ENCODE assay signal across 7 mouse cellular contexts in the genomic region with DNA sequence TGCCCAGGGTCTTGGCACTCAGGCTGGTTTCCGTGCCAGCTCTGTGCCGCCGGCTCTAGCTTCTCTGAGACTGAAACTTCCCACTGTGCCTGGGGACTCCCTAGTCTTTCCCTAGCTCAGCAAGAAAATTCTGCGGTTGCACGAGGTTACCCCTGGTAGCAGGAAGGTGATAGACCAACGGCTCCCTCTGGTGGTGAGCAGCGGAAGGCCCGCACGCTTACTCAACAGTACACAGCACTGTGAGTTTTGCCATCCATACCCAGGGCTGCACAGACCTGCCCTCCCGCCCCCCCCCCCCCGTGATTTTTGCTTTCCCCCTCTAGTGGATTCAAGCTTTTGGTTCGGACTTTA. TPM values are rescaled to one million over a fixed set of nuclear protein-coding genes. Genes with fewer than 3 reads are reported as not detected.
DNase-seq lines count a peak whose midpoint lies in the region; ATAC-seq and TF ChIP-seq lines count a peak whose summit lies in the region.

No protein-coding gene starts in this region.

- H3K27me3 ChIP-seq in intestine, postnatal 0 days (replicated peaks; ENCODE audit: control insufficient read depth, insufficient read depth, low read length), result no peaks in the 10 kb centered on the region
- no peaks in the 10 kb centered on the region for H3K27me3 ChIP-seq in limb, embryonic 10.5 days (ENCODE audit: low read depth, poor library complexity, severe bottlenecking)
- H3K27me3 ChIP-seq in midbrain, embryonic 12.5 days, result peaks cover 10% of the 10 kb centered on the region; the same call in 1 of the 2 replicates

- peak overlapping the region; percentile 31; the same call in 1 of the 2 replicates for H3K9ac ChIP-seq in intestine, postnatal 0 days (ENCODE audit: low read depth, low read length)
- no peak overlapping the region for H3K9ac ChIP-seq in midbrain, embryonic 12.5 days (replicated peaks)

- peak overlapping the region; percentile 87 for H3K27ac ChIP-seq in intestine, postnatal 0 days (ENCODE audit: low read depth, low read length)
- peak overlapping the region; percentile 39 for H3K27ac ChIP-seq in limb, embryonic 10.5 days
- no peak overlapping the region for H3K27ac ChIP-seq in midbrain, embryonic 12.5 days (replicated peaks)

- no peaks in the 10 kb centered on the region for H3K9me3 ChIP-seq in intestine, postnatal 0 days (ENCODE audit: control insufficient read depth)
- H3K9me3 ChIP-seq in limb, embryonic 10.5 days (replicated peaks), result no peaks in the 10 kb centered on the region
- no peaks in the 10 kb centered on the region for H3K9me3 ChIP-seq in midbrain, embryonic 12.5 days

- ATAC-seq in granulocyte monocyte progenitor cell, adult 5-6 weeks (replicated peaks; ENCODE audit: poor library complexity, severe bottlenecking), result peak; percentile 47
- ATAC-seq in intestine, postnatal 0 days, result peak; percentile 55
- ATAC-seq in midbrain, embryonic 12.5 days (ENCODE audit: low FRiP score, low read depth), result peak; percentile 77; the same call in 1 of the 2 replicates

- peak overlapping the region; percentile 55 for H3K4me2 ChIP-seq in intestine, postnatal 0 days (replicated peaks; ENCODE audit: low read depth)
- no peak overlapping the region for H3K4me2 ChIP-seq in midbrain, embryonic 12.5 days (replicated peaks)

- H3K4me1 ChIP-seq in intestine, postnatal 0 days (replicated peaks; ENCODE audit: control insufficient read depth, insufficient read depth, low read length), result peaks cover 34% of the 10 kb centered on the region
- H3K4me1 ChIP-seq in limb, embryonic 10.5 days, result peaks cover 58% of the 10 kb centered on the region
- H3K4me1 ChIP-seq in midbrain, embryonic 12.5 days, result peaks cover 26% of the 10 kb centered on the region

- WGBS in intestine, postnatal 0 days, result 2% methylated on average over 12 of the region's 12 CpGs
- WGBS in limb, embryonic 10.5 days, result 1% methylated on average over 12 of the region's 12 CpGs
- under 1% methylated on average over 11 of the region's 12 CpGs for WGBS in midbrain, embryonic 12.5 days

- no peaks in the 10 kb centered on the region for H3K36me3 ChIP-seq in intestine, postnatal 0 days (ENCODE audit: control insufficient read depth, insufficient read depth)
- H3K36me3 ChIP-seq in limb, embryonic 10.5 days, result no peaks in the 10 kb centered on the region
- H3K36me3 ChIP-seq in midbrain, embryonic 12.5 days, result no peaks in the 10 kb centered on the region

- TF ChIP-seq CTCF in intestine, postnatal 0 days (IDR thresholded peaks at IDR 0.05; ENCODE audit: low read depth), result peak; percentile 94

- DNase-seq in adrenal gland, adult 18-20 months (ENCODE audit: low spot score in 2 of 2), result peak; percentile 93 to 95
- DNase-seq in embryo, embryonic 11.5 days (ENCODE audit: low read depth, low spot score), result peak; percentile 84
- DNase-seq in limb, embryonic 10.5 days (ENCODE audit: low spot score), result peak; percentile 96
- DNase-seq in skeletal muscle tissue, adult 2 months (ENCODE audit: low read depth, low spot score), result peak; percentile 90

- 0 out of 2 replicates have a peak overlapping the region, but pooled peaks have one; percentile 5 for H3K4me3 ChIP-seq in intestine, postnatal 0 days (ENCODE audit: low read depth, low read length)
- 0 out of 2 replicates have a peak overlapping the region, but pooled peaks have one; percentile 4 for H3K4me3 ChIP-seq in limb, embryonic 10.5 days
- no peak overlapping the region for H3K4me3 ChIP-seq in midbrain, embryonic 12.5 days

RNA-seq across cellular contexts. Expression of gene Rplp0, which starts 20.6 kb away (rescaled TPM):
- 100 to 1,000 TPM; 706 to 758 TPM for total RNA-seq in adrenal gland, adult 18-20 months (2021)
- 2,324 and 2,796 TPM in 2 replicates for total RNA-seq in granulocyte monocyte progenitor cell, adult 5-6 weeks (2014; fragmentation: Nextera tagmentation)
- total RNA-seq in granulocyte monocyte progenitor cell, adult 5-6 weeks (2017), result 1,887 and 2,078 TPM in 2 replicates
- polyA plus RNA-seq in intestine, postnatal 0 days (2015; fragmentation: Nextera tagmentation; extraction: Ambion mirVana), result 832 and 868 TPM in 2 replicates
- polyA plus RNA-seq in limb, embryonic 10.5 days (2016; fragmentation: Nextera tagmentation; extraction: Ambion mirVana), result 1,442 and 1,757 TPM in 2 replicates
- polyA plus RNA-seq in midbrain, embryonic 12.5 days (2016; fragmentation: Nextera tagmentation; extraction: Ambion mirVana), result 863 and 871 TPM in 2 replicates

RNA-seq across cellular contexts. Expression of gene Gcn1l1, which starts 26.4 kb away (rescaled TPM):
- total RNA-seq in adrenal gland, adult 18-20 months (2021), result 10 to 100 TPM; 51.7 to 59.0 TPM
- total RNA-seq in granulocyte monocyte progenitor cell, adult 5-6 weeks (2014; fragmentation: Nextera tagmentation), result 26.9 and 43.5 TPM in 2 replicates
- 33.4 and 37.4 TPM in 2 replicates for total RNA-seq in granulocyte monocyte progenitor cell, adult 5-6 weeks (2017)
- 9.3 and 9.6 TPM in 2 replicates for polyA plus RNA-seq in intestine, postnatal 0 days (2015; fragmentation: Nextera tagmentation; extraction: Ambion mirVana)
- polyA plus RNA-seq in limb, embryonic 10.5 days (2016; fragmentation: Nextera tagmentation; extraction: Ambion mirVana), result 63.3 and 63.8 TPM in 2 replicates
- polyA plus RNA-seq in midbrain, embryonic 12.5 days (2016; fragmentation: Nextera tagmentation; extraction: Ambion mirVana), result 63.1 and 65.3 TPM in 2 replicates

RNA-seq across cellular contexts. Expression of gene Pxn, which starts 32.2 kb away (rescaled TPM):
- total RNA-seq in adrenal gland, adult 18-20 months (2021), result 10 to 100 TPM; 34.1 to 42.2 TPM
- 56.2 and 57.1 TPM in 2 replicates for total RNA-seq in granulocyte monocyte progenitor cell, adult 5-6 weeks (2014; fragmentation: Nextera tagmentation)
- total RNA-seq in granulocyte monocyte progenitor cell, adult 5-6 weeks (2017), result 110 and 111 TPM in 2 replicates
- 65.1 and 71.1 TPM in 2 replicates for polyA plus RNA-seq in intestine, postnatal 0 days (2015; fragmentation: Nextera tagmentation; extraction: Ambion mirVana)
- polyA plus RNA-seq in limb, embryonic 10.5 days (2016; fragmentation: Nextera tagmentation; extraction: Ambion mirVana), result 36.8 and 45.3 TPM in 2 replicates
- 24.0 and 27.2 TPM in 2 replicates for polyA plus RNA-seq in midbrain, embryonic 12.5 days (2016; fragmentation: Nextera tagmentation; extraction: Ambion mirVana)

RNA-seq across cellular contexts. Expression of gene Sirt4, which starts 54.1 kb away (rescaled TPM):
- 10 to 100 TPM; 18.1 to 21.2 TPM for total RNA-seq in adrenal gland, adult 18-20 months (2021)
- 9.2 and 23.1 TPM in 2 replicates for total RNA-seq in granulocyte monocyte progenitor cell, adult 5-6 weeks (2014; fragmentation: Nextera tagmentation)
- total RNA-seq in granulocyte monocyte progenitor cell, adult 5-6 weeks (2017), result 2.9 and 7.1 TPM in 2 replicates
- polyA plus RNA-seq in intestine, postnatal 0 days (2015; fragmentation: Nextera tagmentation; extraction: Ambion mirVana), result 5.0 and 6.4 TPM in 2 replicates
- polyA plus RNA-seq in limb, embryonic 10.5 days (2016; fragmentation: Nextera tagmentation; extraction: Ambion mirVana), result 16.0 and 18.5 TPM in 2 replicates
- 24.2 and 26.2 TPM in 2 replicates for polyA plus RNA-seq in midbrain, embryonic 12.5 days (2016; fragmentation: Nextera tagmentation; extraction: Ambion mirVana)
